Mouse (Mus musculus) forebrain, postnatal 0 days (tissue): ENCODE measurements around the gene Gtf2ird2. TPM values are rescaled to one million over a fixed set of nuclear protein-coding genes. Genes with fewer than 3 reads are reported as not detected.

Experiments
- ATAC-seq: fragments of 200-750 bp; cut with Nextera tagmentation; 2 replicates; pipeline ENCODE4 v1.8.0; 2017; ENCODE audit warnings: mild to moderate bottlenecking, moderate library complexity
- DNase-seq: peaks from one replicate; pipeline ENCODE4 v3.0.0-alpha.2; 2015
- H3K27ac ChIP-seq: fragments of 300-500 bp; sonication (generic); 2 replicates; pipeline ENCODE4 v1.5.1; 2014; ENCODE audit warnings: low read depth, mild to moderate bottlenecking, antibody characterized with exemption, low read length, moderate library complexity, mixed read lengths
- H3K27me3 ChIP-seq: fragments of 300-500 bp; sonication (generic); 2 replicates; pipeline ENCODE4 v1.6.1; 2014; ENCODE audit warnings: mild to moderate bottlenecking, low read length, mixed read lengths; ENCODE audit not compliant: insufficient read depth
- H3K36me3 ChIP-seq: fragments of 300-500 bp; sonication (generic); 2 replicates; pipeline ENCODE4 v1.6.1; 2014; ENCODE audit warnings: mild to moderate bottlenecking, moderate library complexity; ENCODE audit not compliant: insufficient read depth
- H3K4me1 ChIP-seq: fragments of 300-500 bp; sonication (generic); 2 replicates; pipeline ENCODE4 v1.6.1; 2014; ENCODE audit warnings: antibody characterized with exemption; ENCODE audit not compliant: insufficient read depth
- H3K4me2 ChIP-seq: fragments of 300-500 bp; sonication (generic); 2 replicates; pipeline ENCODE4 v1.6.1; 2014; ENCODE audit warnings: low read depth, mild to moderate bottlenecking, moderate library complexity
- H3K4me3 ChIP-seq: fragments of 300-500 bp; sonication (generic); 2 replicates; pipeline ENCODE4 v1.5.1; 2014; ENCODE audit warnings: low read depth, low read length, mixed read lengths
- H3K9ac ChIP-seq: fragments of 300-500 bp; sonication (generic); 2 replicates; pipeline ENCODE4 v1.6.1; 2014; ENCODE audit warnings: mild to moderate bottlenecking
- H3K9me3 ChIP-seq: fragments of 300-500 bp; sonication (generic); 2 replicates; pipeline ENCODE4 v1.6.1; 2016; ENCODE audit warnings: low read length
- CTCF ChIP-seq: sonication (generic); IDR thresholded peaks from 2 replicates; pipeline ENCODE4 v1.5.1; 2016; ENCODE audit warnings: antibody characterized with exemption, control low read depth, low read depth
- WGBS: fragments of 180-500 bp; shearing (Covaris S2); extraction: QIAGEN DNeasy Blood & Tissue Kit; methylation state at CpG from one replicate; pipeline ENCODE4 v1.1.7; 2014; 5-methylcytosine and 5-hydroxymethylcytosine counted together
- polyA plus RNA-seq: library from polyadenylated mRNA; unstranded; fragments of >200 nt; fragmentation: Nextera tagmentation; extraction: Ambion mirVana; gene quantifications from 2 replicates; pipeline ENCODE4 v1.2.1, GENCODE M21; 2015
- total RNA-seq: library from RNA; depleted of rRNA; stranded (reverse); fragments of >200 nt; gene quantifications from 2 replicates; pipeline ENCODE4 v1.2.3, GENCODE M21; 2014

The Gtf2ird2 gene
- total and polyA plus RNA-seq, 2 experiments from 2014 or later: 11.8 to 20.4 TPM

- H3K4me1 ChIP-seq: no peaks in the 10 kb centered on the region
- no peak overlapping the region for H3K4me3 ChIP-seq
- H3K36me3 ChIP-seq: peaks cover 59% of the 10 kb centered on the region
- WGBS: 92% methylated on average over 10 of the region's 10 CpGs
- H3K27ac ChIP-seq: no peak overlapping the region
- ATAC-seq (no peak), DNase-seq (no peak)
- no peak overlapping the region for H3K4me2 ChIP-seq
- H3K9ac ChIP-seq: no peak overlapping the region
- H3K9me3 ChIP-seq: no peaks in the 10 kb centered on the region
- TF ChIP-seq CTCF: no peak
- no peaks in the 10 kb centered on the region for H3K27me3 ChIP-seq
Observed at GRCm38 (mm10) chr5:134147194-134147753, 36.5 kb upstream of the Gtf2ird2 start.

DNA sequence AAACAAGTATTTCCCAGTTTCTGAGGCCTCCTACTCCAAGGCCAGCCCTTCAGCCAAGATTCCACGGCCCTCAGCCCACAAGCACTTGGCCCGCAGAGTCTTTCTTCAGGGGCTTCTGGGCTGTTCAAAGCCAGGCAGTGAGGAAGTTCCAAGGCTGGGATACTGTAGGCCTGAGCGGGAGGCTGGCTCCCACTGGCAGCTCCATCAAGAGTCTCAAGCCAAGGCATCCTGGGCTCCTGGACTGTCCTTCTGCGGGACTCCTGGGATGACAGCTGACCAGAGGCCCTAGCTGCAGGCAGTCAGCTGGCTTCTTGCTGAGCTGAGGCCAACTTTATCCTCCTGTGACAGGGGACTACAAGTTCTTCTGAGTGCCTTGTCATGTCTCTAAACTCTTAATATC, 35.7 kb upstream of the Gtf2ird2 start:
- H3K9me3 ChIP-seq: no peaks in the 10 kb centered on the region
- ATAC-seq (no peak), DNase-seq (no peak)
- no peak overlapping the region for H3K27ac ChIP-seq
- H3K4me3 ChIP-seq: no peak overlapping the region
- no peaks in the 10 kb centered on the region for H3K27me3 ChIP-seq
- 86% methylated on average over 4 of the region's 4 CpGs for WGBS
- no peak overlapping the region for H3K9ac ChIP-seq
- peaks cover 50% of the 10 kb centered on the region for H3K36me3 ChIP-seq
- no peak overlapping the region for H3K4me2 ChIP-seq
- TF ChIP-seq CTCF: no peak
- no peaks in the 10 kb centered on the region for H3K4me1 ChIP-seq

GRCm38 (mm10) chr5:134151895-134152294, 31.9 kb upstream of the Gtf2ird2 start:
- Histone ChIP-seq H3K9me3 (no peaks in the 10 kb centered on the region), H3K27me3 (no peaks in the 10 kb centered on the region), H3K4me1 (no peaks in the 10 kb centered on the region), H3K27ac (no peak overlapping the region), H3K4me3 (no peak overlapping the region), H3K36me3 (peaks cover 50% of the 10 kb centered on the region), H3K9ac (no peak overlapping the region), H3K4me2 (no peak overlapping the region)
- 88% methylated on average over 11 of the region's 11 CpGs for WGBS
- ATAC-seq (no peak), DNase-seq (no peak)
- no peak for TF ChIP-seq CTCF

DNA sequence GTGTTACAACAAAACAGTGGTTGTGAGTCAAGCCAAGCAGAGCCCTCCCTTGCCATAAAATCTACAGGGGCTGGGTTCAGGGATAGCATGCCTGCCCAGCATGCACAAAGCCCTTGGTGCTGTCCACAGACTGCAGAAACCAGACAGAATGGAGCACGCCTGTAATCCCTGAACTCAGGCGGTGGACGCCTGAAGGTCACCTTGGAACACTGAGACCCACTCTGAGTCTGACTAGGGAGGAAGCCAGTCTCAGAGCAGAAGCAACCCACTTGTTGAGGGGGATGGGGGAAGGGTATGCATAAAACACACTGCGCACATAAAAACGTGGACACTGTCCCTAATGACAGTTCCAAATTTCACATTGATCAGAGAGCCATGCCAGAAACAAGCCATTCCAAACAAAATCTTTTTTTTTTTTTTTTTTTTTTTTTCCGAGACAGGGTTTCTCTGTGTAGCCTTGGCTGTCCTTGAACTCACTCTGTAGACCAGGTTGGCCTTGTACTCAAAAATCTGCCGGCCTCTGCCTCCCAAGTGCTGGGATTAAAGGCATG, 27.8 kb upstream of the Gtf2ird2 start:
- H3K27me3 ChIP-seq: no peaks in the 10 kb centered on the region
- H3K27ac ChIP-seq: no peak overlapping the region
- H3K4me2 ChIP-seq: no peak overlapping the region
- no peak overlapping the region for H3K9ac ChIP-seq
- H3K4me3 ChIP-seq: no peak overlapping the region
- 89% methylated on average over 7 of the region's 7 CpGs for WGBS
- TF ChIP-seq CTCF: no peak
- no peaks in the 10 kb centered on the region for H3K4me1 ChIP-seq
- DNase-seq (no peak), ATAC-seq (no peak)
- H3K9me3 ChIP-seq: no peaks in the 10 kb centered on the region
- peaks cover 40% of the 10 kb centered on the region for H3K36me3 ChIP-seq

DNA sequence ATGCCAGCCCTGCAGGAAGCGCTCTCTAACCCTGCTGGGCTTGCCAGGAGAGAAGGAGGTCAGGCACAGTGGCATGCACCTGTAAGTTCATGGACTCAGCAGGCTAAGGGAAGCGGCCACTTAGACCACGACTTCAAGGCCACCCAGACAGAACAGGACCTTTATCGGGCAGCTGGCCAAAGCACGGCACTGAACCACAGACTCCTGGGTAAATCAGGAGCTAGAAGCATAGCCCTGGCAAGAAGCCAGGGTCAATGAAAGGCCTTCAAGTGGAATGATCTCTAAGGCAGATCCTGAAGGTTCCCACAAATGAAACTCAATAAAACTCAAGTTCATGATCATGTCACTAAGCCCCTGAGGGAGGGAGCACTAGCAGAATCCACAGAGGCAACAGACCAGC, 19.1 kb upstream of the Gtf2ird2 start:
- DNase-seq (no peak), ATAC-seq (no peak)
- Histone ChIP-seq H3K4me3 (no peak overlapping the region), H3K9me3 (no peaks in the 10 kb centered on the region), H3K4me1 (no peaks in the 10 kb centered on the region), H3K27ac (no peak overlapping the region), H3K27me3 (no peaks in the 10 kb centered on the region), H3K9ac (no peak overlapping the region), H3K36me3 (peaks cover 21% of the 10 kb centered on the region), H3K4me2 (no peak overlapping the region)
- no peak for TF ChIP-seq CTCF
- 42% methylated on average over 5 of the region's 5 CpGs for WGBS

- TF ChIP-seq CTCF: no peak
- DNase-seq (no peak), ATAC-seq (no peak)
- no peak overlapping the region for H3K4me3 ChIP-seq
- WGBS: 94% methylated on average over 7 of the region's 7 CpGs
- H3K9me3 ChIP-seq: no peaks in the 10 kb centered on the region
- no peak overlapping the region for H3K27ac ChIP-seq
- no peak overlapping the region for H3K9ac ChIP-seq
- peaks cover 16% of the 10 kb centered on the region for H3K36me3 ChIP-seq
- no peaks in the 10 kb centered on the region for H3K27me3 ChIP-seq
- no peak overlapping the region for H3K4me2 ChIP-seq
- H3K4me1 ChIP-seq: no peaks in the 10 kb centered on the region
Observed at GRCm38 (mm10) chr5:134166642-134167041, 17.2 kb upstream of the Gtf2ird2 start.

GRCm38 (mm10) chr5:134168033-134168432, 15.8 kb upstream of the Gtf2ird2 start:
- no peak for ATAC-seq
- H3K9me3 ChIP-seq: no peaks in the 10 kb centered on the region
- H3K27ac ChIP-seq: no peak overlapping the region
- no peak overlapping the region for H3K4me3 ChIP-seq
- no peaks in the 10 kb centered on the region for H3K4me1 ChIP-seq
- no peak overlapping the region for H3K9ac ChIP-seq
- H3K36me3 ChIP-seq: peaks cover 19% of the 10 kb centered on the region
- H3K4me2 ChIP-seq: no peak overlapping the region
- 90% methylated on average over 9 of the region's 9 CpGs for WGBS
- no peak for DNase-seq
- H3K27me3 ChIP-seq: no peaks in the 10 kb centered on the region
- no peak for TF ChIP-seq CTCF

- DNase-seq (no peak), ATAC-seq (no peak)
- Histone ChIP-seq H3K9ac (no peak overlapping the region), H3K27ac (no peak overlapping the region), H3K27me3 (no peaks in the 10 kb centered on the region), H3K4me2 (no peak overlapping the region), H3K36me3 (peaks cover 16% of the 10 kb centered on the region), H3K9me3 (no peaks in the 10 kb centered on the region), H3K4me3 (no peak overlapping the region), H3K4me1 (no peaks in the 10 kb centered on the region)
- TF ChIP-seq CTCF: no peak
- 93% methylated on average over 10 of the region's 10 CpGs for WGBS
Observed at GRCm38 (mm10) chr5:134169231-134169630, 14.6 kb upstream of the Gtf2ird2 start.
